Mouse (Mus musculus) layer of hippocampus, adult 18-20 months (tissue): ENCODE data around the gene Zfp719. TPM values are rescaled to one million over a fixed set of nuclear protein-coding genes. Genes with fewer than 3 reads are reported as not detected.

ENCODE experiments used
- DNase-seq, 2 experiments: peaks; one replicate each; pipeline ENCODE4 v3.0.0; 2022; ENCODE audit warnings: low spot score in 2 of 2
- long read RNA-seq: library from polyadenylated mRNA; stranded (forward); transcript quantifications from one replicate; pipeline ENCODE4 v2.0.0, GENCODE M21; 2021
- total RNA-seq, 2 experiments: library from RNA; stranded (reverse); gene quantifications; 2 replicates each; pipeline ENCODE4 v1.2.3; 2021

Gene Zfp719
- 10 to 100 TPM; 18.5 to 19.1 TPM for total RNA-seq
- long read RNA-seq, full-length matches to known transcripts: 18 of 20 reads
- long read RNA-seq, partial matches to known transcripts: 0 of 20 reads
- long read RNA-seq, other reads (novel, unspliced or antisense): 2 of 20 reads

DNA sequence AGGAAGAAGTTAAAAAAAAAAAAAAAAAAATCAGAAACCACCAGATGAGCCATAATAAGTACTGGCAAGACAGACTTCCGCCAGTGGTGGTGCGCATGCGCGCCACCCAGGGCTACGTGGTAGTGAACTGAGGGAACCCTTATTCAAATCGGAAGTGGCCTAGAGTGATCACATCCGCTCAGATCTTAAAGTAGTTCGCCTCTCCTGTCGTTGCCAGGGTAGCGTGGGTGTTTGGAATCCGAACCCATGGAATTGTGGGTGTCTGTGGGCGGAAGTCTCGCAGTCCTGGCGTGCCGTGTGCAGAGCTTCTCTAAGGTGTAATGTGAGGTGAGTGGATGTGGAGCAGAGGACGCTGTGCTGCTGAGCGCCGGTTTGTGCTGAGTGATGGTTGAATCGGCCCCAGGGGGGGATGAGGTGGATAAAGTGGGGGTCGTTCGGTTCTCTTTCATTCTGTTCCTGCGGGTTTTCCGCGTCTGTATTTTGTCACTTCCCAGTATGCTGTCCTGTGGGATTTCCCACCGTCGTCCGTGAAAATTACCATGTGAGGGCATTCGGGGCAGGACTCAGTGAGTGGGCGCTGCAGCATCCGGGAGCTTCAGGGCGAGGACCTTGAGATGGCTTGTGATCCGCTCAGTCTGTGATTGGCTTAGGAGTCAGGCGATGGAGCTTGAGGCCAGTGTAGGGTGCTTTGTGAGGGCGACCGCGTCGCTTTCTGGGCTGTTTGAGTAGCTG is at the start of gene Zfp719:
Zfp719 (plus strand) TSS at position 171 of the 732 bp plus-strand sequence.
- DNase-seq: peak; percentile 91 to 96

- no peak for DNase-seq
Measured at GRCm38 (mm10) chr7:43530216-43530785, 49.1 kb upstream of the Zfp719 start.

DNA sequence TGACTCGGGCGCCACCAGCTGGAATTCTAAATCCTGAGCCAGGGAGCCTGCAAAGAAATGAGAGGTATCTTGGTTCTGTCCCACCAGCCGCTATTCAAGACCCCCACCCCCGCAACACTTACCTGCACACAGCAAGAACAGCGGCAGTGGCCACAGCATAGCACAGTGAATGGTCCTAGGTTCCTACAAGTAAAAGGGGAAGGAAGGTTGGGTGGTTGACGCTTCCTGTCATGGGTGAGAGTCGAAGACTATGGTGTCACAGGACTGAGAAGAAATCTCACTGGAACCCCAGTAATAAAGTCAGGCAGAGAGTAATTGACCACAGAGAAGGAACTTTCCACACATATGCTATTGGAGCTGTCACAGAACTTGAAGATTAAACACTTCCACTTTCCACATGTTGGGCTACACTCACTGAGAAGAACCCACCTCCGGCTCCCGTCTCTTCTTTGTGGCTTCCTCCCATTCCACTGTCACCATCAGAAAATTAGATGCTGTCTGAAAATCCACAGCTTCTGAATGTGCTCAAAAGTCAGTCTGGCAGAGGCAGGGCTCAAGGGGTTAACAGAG is 46.4 kb upstream of the Zfp719 start:
- no peak for DNase-seq

DNA sequence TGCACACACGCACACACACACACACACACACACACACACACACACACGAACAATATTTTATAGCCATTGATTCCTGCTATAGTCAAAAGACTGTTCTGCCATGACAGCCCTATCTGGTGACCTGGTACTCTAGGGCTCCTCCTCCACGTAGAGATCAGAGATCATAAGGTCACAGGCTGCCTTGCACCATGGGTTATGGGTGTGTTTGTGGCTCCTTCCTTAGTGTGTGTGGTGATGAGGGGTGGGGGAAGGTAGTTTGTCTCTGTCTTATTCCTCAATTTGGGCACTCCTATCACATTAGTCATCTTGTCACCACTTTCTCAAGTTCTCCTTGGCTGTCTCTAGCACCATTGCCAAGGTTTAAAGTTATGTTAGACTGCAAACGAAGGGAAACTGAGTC is 40.9 kb upstream of the Zfp719 start:
- no peak for DNase-seq

- DNase-seq: no peak
Measured at GRCm38 (mm10) chr7:43544225-43544977, 35.0 kb upstream of the Zfp719 start, which contains the start of gene Cd33. Gene Cd33 (minus strand): TSS chr7:43544428.

GRCm38 (mm10) chr7:43545656-43546545 is 33.5 kb upstream of the Zfp719 start:
- no peak for DNase-seq

- DNase-seq: peak; percentile 46 to 70
Measured at GRCm38 (mm10) chr7:43547666-43548065, 31.7 kb upstream of the Zfp719 start.

DNA sequence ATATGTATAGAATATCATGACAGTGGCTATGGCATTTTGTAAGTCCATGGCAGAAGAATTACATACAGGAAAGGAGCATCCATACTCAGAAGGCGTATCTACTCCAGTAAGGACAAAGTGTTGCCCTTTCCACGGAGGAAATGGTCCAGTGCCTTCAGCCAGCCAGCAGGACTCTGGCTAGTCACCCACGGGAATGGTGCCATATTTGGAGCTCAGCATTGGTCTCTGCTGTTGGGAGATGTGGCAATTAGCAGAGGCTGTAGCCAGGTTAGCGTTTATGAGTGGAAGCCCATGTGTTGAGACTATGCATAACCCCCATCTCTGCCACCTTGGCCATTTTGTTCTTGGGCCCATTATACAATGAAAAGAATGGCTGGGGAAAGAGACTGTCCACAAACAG is 31.2 kb upstream of the Zfp719 start:
- no peak for DNase-seq

- DNase-seq: no peak
Measured at GRCm38 (mm10) chr7:43553153-43553552, 26.3 kb upstream of the Zfp719 start.

- DNase-seq: no peak
Measured at GRCm38 (mm10) chr7:43554550-43554949, 24.9 kb upstream of the Zfp719 start.

DNA sequence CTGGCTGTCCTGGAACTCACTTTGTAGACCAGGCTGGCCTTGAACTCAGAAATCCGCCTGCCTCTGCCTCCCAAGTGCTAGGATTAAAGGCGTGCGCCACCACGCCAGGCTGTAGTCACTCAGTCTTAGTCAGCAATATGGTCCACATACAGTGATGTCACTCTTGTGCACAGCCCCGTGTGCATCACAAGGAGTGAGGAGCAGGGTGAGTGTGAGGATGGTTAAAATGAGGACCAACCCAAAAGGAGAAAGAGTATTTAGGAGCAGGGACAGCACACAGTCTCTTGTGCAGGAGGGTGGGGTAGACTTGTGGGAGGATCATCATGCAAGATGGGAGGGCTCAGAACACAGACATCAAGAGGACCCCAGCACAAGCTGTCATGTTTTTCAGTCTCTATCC is 24.1 kb upstream of the Zfp719 start:
- no peak for DNase-seq

- DNase-seq: no peak
Measured at GRCm38 (mm10) chr7:43556901-43557300, 22.5 kb upstream of the Zfp719 start.

DNA sequence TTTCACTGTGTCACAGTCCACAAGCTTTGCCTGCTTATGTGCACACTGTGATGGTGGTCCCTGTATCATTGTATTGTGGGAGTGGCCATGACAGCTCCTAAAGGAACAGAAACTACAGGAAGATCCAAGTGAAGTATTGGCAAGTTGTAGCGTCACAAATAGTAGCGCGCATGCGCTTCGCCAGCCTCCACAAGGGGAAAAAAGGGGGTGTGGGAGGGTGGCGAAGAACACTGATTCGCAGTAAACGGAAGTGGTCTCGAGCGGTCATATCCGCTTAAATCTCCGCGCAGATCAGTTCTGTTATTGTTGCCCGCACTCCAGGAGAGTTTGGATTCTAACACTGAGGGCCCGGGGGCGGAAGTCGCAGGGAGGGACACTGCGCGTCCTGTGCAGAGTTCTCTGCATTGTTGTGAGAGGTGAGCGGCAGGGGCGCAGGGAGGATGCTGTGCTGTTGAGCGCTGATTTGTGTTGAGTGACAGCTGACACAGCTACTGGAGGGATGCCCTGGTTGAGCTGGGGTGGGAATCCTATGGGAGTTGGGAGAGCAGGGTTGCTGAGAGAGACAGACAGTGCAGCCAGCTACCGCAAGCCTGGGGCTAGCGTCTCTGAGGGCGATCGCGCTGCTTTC is 17.3 kb upstream of the Zfp719 start, which contains the start of gene Zfp658:
Zfp658 (plus strand) TSS at position 251 of the 628 bp plus-strand sequence.
- peak; percentile 84 to 93 for DNase-seq

- DNase-seq: peak in 1 of 2 experiments; percentile 17
Measured at GRCm38 (mm10) chr7:43562651-43563070, 16.7 kb upstream of the Zfp719 start.

DNA sequence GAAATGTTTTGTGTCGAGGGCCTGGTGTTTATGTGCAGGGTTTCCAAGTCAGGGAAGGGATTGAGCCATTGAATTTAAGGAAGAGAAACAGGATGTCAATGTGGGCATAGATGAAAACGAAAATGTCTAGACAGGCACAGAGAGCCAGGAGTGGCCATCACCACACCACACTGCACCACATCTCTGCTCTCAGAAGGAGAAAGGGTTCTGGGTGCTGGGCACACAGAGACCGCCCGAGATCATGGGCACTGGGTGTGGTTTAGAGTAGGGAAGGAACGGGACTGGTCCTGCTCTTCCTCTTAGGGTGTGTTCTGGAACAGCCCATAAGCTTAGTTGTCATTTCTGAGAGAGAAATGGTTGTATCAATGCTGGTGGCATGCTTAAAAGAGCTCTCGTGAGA is 16.1 kb upstream of the Zfp719 start:
- no peak for DNase-seq

- no peak for DNase-seq
Measured at GRCm38 (mm10) chr7:43571216-43571615, 8.2 kb upstream of the Zfp719 start.

DNA sequence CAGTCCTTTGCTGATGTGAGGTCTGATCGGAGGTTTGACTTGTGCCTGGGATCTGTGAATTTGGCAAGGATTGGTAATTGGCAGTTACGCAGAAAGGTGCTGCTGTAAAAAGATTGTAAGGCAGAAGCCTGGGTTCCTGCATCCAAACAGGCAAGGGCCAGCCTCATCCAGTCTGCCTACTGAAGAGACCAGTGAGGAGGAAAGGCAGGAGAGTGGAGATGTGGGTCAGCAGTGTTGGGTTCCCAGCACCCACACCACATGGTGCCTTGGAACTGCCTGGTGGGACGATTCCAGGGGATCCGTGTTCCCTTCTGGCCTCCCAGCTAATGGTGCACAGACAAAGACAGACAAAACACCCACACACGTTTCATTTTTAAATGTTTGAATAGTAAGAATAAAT is 1.1 kb downstream of the Zfp719 start:
- DNase-seq: peak in 1 of 2 experiments; percentile 57

GRCm38 (mm10) chr7:43584790-43585189 is 5.4 kb downstream of the Zfp719 start:
- no peak for DNase-seq

DNA sequence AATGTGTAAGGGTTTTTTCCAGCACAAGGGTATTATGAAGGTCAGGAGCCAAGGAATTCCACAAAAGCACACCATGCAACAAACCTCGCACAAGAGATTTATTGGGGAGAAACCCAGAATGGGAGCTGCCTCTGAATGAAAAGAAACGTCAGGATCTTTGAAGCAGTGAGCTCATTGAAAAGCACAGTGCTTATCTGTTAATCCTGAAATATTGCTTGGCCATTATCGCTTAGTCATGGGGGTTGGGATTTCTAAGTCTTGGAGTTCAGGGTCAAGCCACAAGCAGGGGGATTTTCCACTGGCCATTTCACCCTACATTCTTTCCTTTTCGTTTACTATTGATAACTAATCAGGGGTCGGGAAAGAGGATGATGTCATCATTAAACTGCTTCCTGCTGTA is 22.5 kb downstream of the Zfp719 start:
- no peak for DNase-seq
